Mouse (Mus musculus): ENCODE data around the gene Prelid3b. TPM values are rescaled to one million over a fixed set of nuclear protein-coding genes. Genes with fewer than 3 reads are reported as not detected.

Prelid3b gene
- polyA plus RNA-seq, 1 experiment: 2.9 TPM

DNA sequence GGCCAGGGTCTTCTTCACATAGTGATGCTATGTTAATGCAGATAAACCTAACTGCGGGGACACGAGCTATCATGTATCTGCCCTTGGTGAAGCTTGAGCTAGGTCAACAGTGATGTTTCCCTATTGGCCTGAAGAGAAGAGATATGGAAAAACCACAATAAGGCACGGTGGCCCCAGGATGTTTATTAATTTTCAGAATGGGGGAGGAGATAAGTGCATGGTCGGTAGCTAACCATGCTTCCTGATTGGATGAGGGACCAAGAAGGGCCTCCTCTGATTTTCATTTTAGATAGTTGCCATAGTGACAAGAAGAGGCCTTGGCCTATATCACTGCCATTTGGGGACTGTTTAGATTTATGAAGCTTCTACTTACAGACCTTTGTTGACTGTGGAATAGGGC lies 2.5 kb downstream of the Prelid3b start:
- H3K4me1 ChIP-seq (ENCODE audit: control insufficient read depth): peaks cover 69% of the 10 kb centered on the region
- no peaks in the 10 kb centered on the region for H3K9me3 ChIP-seq (ENCODE audit: control insufficient read depth, low read length)
- H3K4me3 ChIP-seq (replicated peaks): peak overlapping the region; percentile 17
- TF ChIP-seq TAL1 (IDR thresholded peaks at IDR 0.05; ENCODE audit: low read length) (no peak), GATA1 (IDR thresholded peaks at IDR 0.05; ENCODE audit: low read length) (peak; percentile 88)
- H3K36me3 ChIP-seq (ENCODE audit: control insufficient read depth): peaks cover 70% of the 10 kb centered on the region
- no peaks in the 10 kb centered on the region for H3K27me3 ChIP-seq (ENCODE audit: control insufficient read depth)

DNA sequence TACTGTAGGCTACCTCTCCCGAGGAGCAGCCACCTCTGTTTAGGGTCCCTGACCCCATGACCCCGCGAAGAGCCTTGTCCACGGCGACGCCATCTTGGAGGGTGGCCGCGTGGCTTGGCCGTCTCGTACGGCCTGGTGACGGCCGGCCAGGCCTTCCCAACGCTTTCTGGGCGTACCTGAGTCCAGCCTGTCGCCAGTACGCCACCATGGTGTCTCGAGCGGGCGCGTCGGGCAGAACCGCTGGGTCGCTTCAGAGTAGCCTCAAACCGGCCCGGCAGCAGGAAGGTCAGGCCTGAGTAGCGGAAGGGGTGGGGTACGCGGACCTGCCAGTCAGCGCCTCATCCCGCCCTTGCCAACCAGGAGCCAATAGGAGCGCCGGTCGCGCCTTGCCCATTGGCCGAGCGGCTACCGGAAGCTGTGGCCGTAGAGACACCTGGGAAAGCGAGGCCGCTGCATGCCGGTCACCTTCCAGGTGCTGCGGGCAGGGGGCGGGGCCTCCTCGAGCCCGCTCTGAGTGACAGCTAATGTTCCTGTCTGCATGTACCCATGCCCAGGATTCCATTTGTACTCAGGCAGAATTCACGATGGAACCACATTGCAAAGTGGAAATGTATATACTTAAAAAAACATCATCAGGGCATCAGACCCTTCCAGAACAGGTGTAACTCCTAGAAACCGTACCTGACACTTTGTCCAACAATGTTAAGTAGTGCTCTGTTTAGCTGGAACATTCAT lies 8.9 kb downstream of the Prelid3b start, which contains the start of gene Atp5e:
Gene Atp5e (minus strand): TSS at position 317 of the 735 bp plus-strand sequence.
- no peaks in the 10 kb centered on the region for H3K9me3 ChIP-seq (ENCODE audit: control insufficient read depth, low read length)
- peaks cover 48% of the 10 kb centered on the region for H3K4me1 ChIP-seq (ENCODE audit: control insufficient read depth)
- H3K36me3 ChIP-seq (ENCODE audit: control insufficient read depth): peaks cover 89% of the 10 kb centered on the region
- peak within 1 kb of the TSS; percentile 70 for H3K4me3 ChIP-seq (replicated peaks)
- H3K27me3 ChIP-seq (ENCODE audit: control insufficient read depth): no peaks in the 10 kb centered on the region
- TF ChIP-seq TAL1 (IDR thresholded peaks at IDR 0.05; ENCODE audit: low read length): no peak
- no peak for TF ChIP-seq GATA1 (IDR thresholded peaks at IDR 0.05; ENCODE audit: low read length)

DNA sequence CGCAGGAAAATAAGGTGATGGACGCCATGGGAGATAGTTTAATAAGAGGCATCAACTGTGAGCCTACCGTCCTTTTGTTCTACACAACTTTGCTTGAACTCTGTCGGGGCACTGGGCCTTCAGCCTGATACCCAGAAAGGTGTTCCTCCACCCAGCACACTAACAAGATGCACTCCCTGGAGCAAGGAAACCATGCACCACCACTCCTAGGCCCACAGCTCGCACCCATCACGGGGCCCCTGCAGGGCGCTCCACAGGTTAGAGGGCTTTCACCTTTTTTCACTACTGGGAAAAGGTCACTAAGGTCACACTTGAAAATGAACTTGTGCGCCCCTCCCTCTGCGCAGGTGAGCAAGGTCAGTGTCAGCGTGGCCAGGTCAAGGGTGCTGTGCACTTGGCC lies 9.5 kb downstream of the Prelid3b start:
- no peaks in the 10 kb centered on the region for H3K9me3 ChIP-seq (ENCODE audit: control insufficient read depth, low read length)
- H3K36me3 ChIP-seq (ENCODE audit: control insufficient read depth): peaks cover 88% of the 10 kb centered on the region
- TF ChIP-seq GATA1 (IDR thresholded peaks at IDR 0.05; ENCODE audit: low read length) (no peak), TAL1 (IDR thresholded peaks at IDR 0.05; ENCODE audit: low read length) (no peak)
- H3K4me1 ChIP-seq (ENCODE audit: control insufficient read depth): peaks cover 43% of the 10 kb centered on the region
- H3K4me3 ChIP-seq (replicated peaks): peak overlapping the region; percentile 70
- H3K27me3 ChIP-seq (ENCODE audit: control insufficient read depth): no peaks in the 10 kb centered on the region

DNA sequence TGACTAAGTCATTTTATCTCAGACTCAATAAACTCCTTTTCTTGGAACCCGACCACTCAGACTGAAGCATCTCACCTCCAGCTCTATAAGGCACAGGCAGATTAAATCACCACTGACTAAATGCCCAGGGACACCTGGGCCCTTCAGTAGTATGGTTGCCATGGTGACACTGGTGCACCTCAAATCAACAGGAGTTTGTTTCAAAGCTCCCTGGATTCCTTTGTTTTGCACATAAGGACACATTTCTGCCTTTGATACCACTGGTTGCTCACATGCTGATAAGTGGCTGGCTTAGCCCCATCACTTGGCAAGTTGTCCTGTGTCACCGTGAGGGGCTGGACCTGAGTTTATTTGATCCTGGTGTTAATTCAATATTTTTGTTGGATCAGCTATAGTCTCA lies 13.5 kb downstream of the Prelid3b start:
- H3K36me3 ChIP-seq (ENCODE audit: control insufficient read depth): peaks cover 75% of the 10 kb centered on the region

DNA sequence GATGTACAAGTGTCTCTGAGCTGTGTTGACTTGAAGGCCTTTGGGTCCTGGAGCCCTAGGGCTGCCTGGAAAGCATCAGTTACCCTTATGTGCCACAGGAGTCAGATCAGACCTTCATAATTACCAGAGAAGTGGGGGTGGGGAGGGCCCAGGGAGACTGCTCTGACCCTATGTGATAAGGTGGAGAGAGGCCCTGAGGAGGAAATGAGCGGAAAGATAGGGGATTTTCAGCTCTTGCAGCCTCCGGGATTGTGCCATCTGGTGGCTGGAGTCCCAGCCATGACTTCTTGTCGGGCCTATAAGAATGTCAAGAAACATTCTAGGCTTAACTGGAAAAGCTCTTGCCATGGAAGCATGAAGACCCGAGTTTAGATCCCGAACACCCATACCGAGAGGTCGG lies 19.2 kb downstream of the Prelid3b start:
- H3K9me3 ChIP-seq (ENCODE audit: control insufficient read depth, low read length): no peaks in the 10 kb centered on the region; the same call in 1 of the 2 replicates
- H3K4me3 ChIP-seq (replicated peaks): peak overlapping the region; percentile 48
- H3K4me1 ChIP-seq (ENCODE audit: control insufficient read depth): peaks cover 72% of the 10 kb centered on the region
- H3K36me3 ChIP-seq (ENCODE audit: control insufficient read depth): peaks cover 34% of the 10 kb centered on the region
- peak; percentile 94 for TF ChIP-seq GATA1 (IDR thresholded peaks at IDR 0.05; ENCODE audit: low read length)
- TF ChIP-seq TAL1 (IDR thresholded peaks at IDR 0.05; ENCODE audit: low read length): peak; percentile 85
- H3K27me3 ChIP-seq (ENCODE audit: control insufficient read depth): no peaks in the 10 kb centered on the region; the same call in 1 of the 2 replicates

More for the DNA sequence above, 13.5 kb downstream of the Prelid3b start:
- TF ChIP-seq GATA1 (IDR thresholded peaks at IDR 0.05; ENCODE audit: low read length) (no peak), TAL1 (IDR thresholded peaks at IDR 0.05; ENCODE audit: low read length) (no peak)
- no peaks in the 10 kb centered on the region for H3K27me3 ChIP-seq (ENCODE audit: control insufficient read depth)
- no peaks in the 10 kb centered on the region; the same call in 1 of the 2 replicates for H3K9me3 ChIP-seq (ENCODE audit: control insufficient read depth, low read length)
- peaks cover 52% of the 10 kb centered on the region for H3K4me1 ChIP-seq (ENCODE audit: control insufficient read depth)
- no peak overlapping the region for H3K4me3 ChIP-seq (replicated peaks)

DNA sequence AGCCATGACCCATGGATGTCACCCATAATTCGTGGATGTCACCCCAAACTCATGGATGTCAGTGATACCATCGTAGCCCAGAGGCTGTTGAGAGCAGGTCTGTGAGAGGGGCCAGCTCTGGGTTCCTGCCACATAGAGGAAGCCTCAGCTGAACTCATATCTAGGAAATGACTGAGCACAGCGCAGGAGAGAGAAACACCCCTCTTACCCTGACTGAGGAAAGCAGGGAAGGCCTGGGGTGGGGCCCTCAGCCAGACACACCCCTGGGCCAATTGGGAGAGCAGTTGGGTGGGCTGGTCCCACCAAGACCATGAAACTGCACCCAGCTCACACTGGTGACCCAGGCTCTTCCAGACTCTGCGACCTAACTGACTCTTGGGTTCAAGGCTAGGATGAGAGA lies 22.5 kb downstream of the Prelid3b start, which contains the start of gene Tubb1:
Gene Tubb1 (plus strand): TSS at position 343 of the 400 bp plus-strand sequence.
- H3K4me3 ChIP-seq (replicated peaks): peak within 1 kb of the TSS; percentile 56

DNA sequence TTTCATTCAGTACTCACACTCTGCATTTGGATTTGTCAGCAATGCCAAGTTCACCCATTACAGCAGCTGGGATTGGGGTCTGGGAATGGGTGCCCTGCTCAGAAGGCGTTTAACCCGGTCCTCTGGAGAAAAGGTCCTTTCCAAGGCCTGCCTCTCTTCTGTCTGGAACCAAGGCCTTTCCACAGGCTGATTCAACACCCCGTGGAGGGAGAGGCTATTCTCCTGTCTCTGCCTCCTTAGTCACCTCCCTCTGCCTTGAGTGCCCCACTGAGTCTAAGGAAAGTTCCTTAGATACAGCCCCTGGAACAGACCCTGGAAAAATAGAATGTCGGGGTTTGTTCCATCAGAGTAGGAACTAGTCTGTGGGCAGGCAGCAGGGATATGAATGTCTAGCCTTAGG lies 24.5 kb downstream of the Prelid3b start:
- peaks cover 47% of the 10 kb centered on the region for H3K4me1 ChIP-seq (ENCODE audit: control insufficient read depth)
- no peak overlapping the region for H3K4me3 ChIP-seq (replicated peaks)
- peaks cover 12% of the 10 kb centered on the region for H3K27me3 ChIP-seq (ENCODE audit: control insufficient read depth)
- no peaks in the 10 kb centered on the region for H3K36me3 ChIP-seq (ENCODE audit: control insufficient read depth)
- TF ChIP-seq GATA1 (IDR thresholded peaks at IDR 0.05; ENCODE audit: low read length) (no peak), TAL1 (IDR thresholded peaks at IDR 0.05; ENCODE audit: low read length) (no peak)
- no peaks in the 10 kb centered on the region for H3K9me3 ChIP-seq (ENCODE audit: control insufficient read depth, low read length)

More for the DNA sequence above, 22.5 kb downstream of the Prelid3b start, which contains the start of gene Tubb1:
- TF ChIP-seq TAL1 (IDR thresholded peaks at IDR 0.05; ENCODE audit: low read length) (no peak), GATA1 (IDR thresholded peaks at IDR 0.05; ENCODE audit: low read length) (no peak)
- H3K4me1 ChIP-seq (ENCODE audit: control insufficient read depth): peaks cover 62% of the 10 kb centered on the region
- H3K27me3 ChIP-seq (ENCODE audit: control insufficient read depth): peaks cover 10% of the 10 kb centered on the region
- no peaks in the 10 kb centered on the region for H3K9me3 ChIP-seq (ENCODE audit: control insufficient read depth, low read length)
- H3K36me3 ChIP-seq (ENCODE audit: control insufficient read depth): peaks cover 10% of the 10 kb centered on the region

DNA sequence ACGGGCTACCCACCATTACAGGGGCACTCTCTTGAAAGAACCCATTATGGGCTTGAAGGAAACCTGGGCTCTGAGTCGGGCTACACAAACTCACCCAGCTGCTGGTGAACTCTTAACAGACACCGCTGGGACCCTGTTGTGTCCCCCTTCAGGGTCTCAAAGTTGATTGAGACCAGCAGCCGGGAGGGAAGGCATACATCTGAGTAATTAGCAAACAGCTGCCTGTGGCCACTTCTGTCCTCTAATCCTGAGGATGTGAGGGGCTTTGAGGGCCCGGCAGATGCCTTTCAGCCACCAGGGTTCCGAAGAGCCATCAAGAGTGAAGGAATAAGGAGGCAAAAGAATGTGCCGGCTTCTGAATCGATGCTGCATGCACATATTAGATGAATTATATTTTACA lies 26.0 kb downstream of the Prelid3b start:
- Histone ChIP-seq H3K27me3 (ENCODE audit: control insufficient read depth) (peaks cover 15% of the 10 kb centered on the region), H3K36me3 (ENCODE audit: control insufficient read depth) (no peaks in the 10 kb centered on the region), H3K4me3 (replicated peaks) (no peak overlapping the region), H3K4me1 (ENCODE audit: control insufficient read depth) (peaks cover 35% of the 10 kb centered on the region), H3K9me3 (ENCODE audit: control insufficient read depth, low read length) (no peaks in the 10 kb centered on the region)
- TF ChIP-seq GATA1 (IDR thresholded peaks at IDR 0.05; ENCODE audit: low read length) (no peak), TAL1 (IDR thresholded peaks at IDR 0.05; ENCODE audit: low read length) (no peak)

DNA sequence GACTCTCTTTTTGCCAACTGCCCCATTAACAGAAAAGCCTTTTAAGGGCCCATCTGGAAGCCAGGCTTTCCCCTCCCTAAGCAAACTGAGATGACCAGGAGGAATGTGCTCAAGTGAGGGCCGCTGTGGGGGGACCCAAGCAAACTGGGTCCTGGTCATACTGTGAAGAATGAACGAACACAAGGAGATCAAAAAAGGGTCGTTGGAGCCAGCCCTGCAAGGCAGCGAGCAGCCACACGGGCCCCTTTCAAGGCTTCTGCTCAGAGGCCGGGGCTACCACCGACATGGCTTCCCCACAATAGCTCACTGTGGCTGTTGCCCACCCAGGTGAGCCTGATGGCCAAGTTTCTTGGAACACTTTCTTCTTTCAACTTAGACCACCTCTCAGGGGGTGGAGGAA lies 26.4 kb downstream of the Prelid3b start:
- no peak overlapping the region for H3K4me3 ChIP-seq (replicated peaks)
- H3K9me3 ChIP-seq (ENCODE audit: control insufficient read depth, low read length): no peaks in the 10 kb centered on the region
- H3K27me3 ChIP-seq (ENCODE audit: control insufficient read depth): peaks cover 15% of the 10 kb centered on the region
- TF ChIP-seq GATA1 (IDR thresholded peaks at IDR 0.05; ENCODE audit: low read length): no peak
- no peak for TF ChIP-seq TAL1 (IDR thresholded peaks at IDR 0.05; ENCODE audit: low read length)
- H3K4me1 ChIP-seq (ENCODE audit: control insufficient read depth): peaks cover 33% of the 10 kb centered on the region
- no peaks in the 10 kb centered on the region for H3K36me3 ChIP-seq (ENCODE audit: control insufficient read depth)

Data from erythroblast, embryonic 14.5 days (primary cell).